Mouse (Mus musculus) intestine, postnatal 0 days (tissue): ENCODE results near the gene Pus1. TPM values are rescaled to one million over a fixed set of nuclear protein-coding genes. Genes with fewer than 3 reads are reported as not detected.
A peak's percentile ranks its signal among the peaks of the same experiment; 100 is the strongest.

ENCODE experiments used
- ATAC-seq: fragments of 200-750 bp; cut with Nextera tagmentation; 2 replicates; pipeline ENCODE4 v1.8.0; 2017; ENCODE audit warnings: mild to moderate bottlenecking, moderate TSS enrichment, moderate library complexity
- H3K27ac ChIP-seq: fragments of 300-500 bp; sonication (generic); 2 replicates; pipeline ENCODE4 v1.5.1; 2014; ENCODE audit warnings: mild to moderate bottlenecking, low read depth, low read length, moderate library complexity
- H3K27me3 ChIP-seq: fragments of 300-500 bp; sonication (generic); replicated peaks from 2 replicates; pipeline ENCODE4 v1.6.1; 2014; ENCODE audit warnings: low read length, mixed read lengths; ENCODE audit not compliant: control insufficient read depth, insufficient read depth
- H3K36me3 ChIP-seq: fragments of 300-500 bp; sonication (generic); 2 replicates; pipeline ENCODE4 v1.6.1; 2014; ENCODE audit warnings: mild to moderate bottlenecking, moderate library complexity; ENCODE audit not compliant: control insufficient read depth, insufficient read depth
- H3K4me1 ChIP-seq: fragments of 300-500 bp; sonication (generic); replicated peaks from 2 replicates; pipeline ENCODE4 v1.6.1; 2014; ENCODE audit warnings: antibody characterized with exemption, low read length, mixed read lengths; ENCODE audit not compliant: control insufficient read depth, insufficient read depth
- H3K4me2 ChIP-seq: fragments of 300-500 bp; sonication (generic); replicated peaks from 2 replicates; pipeline ENCODE4 v1.6.1; 2014; ENCODE audit warnings: low read depth, mild to moderate bottlenecking, moderate library complexity
- H3K4me3 ChIP-seq: fragments of 300-500 bp; sonication (generic); 2 replicates; pipeline ENCODE4 v1.5.1; 2014; ENCODE audit warnings: low read depth, low read length
- H3K9ac ChIP-seq: fragments of 300-500 bp; sonication (generic); 2 replicates; pipeline ENCODE4 v1.6.1; 2014; ENCODE audit warnings: mild to moderate bottlenecking, low read depth, low read length
- H3K9me3 ChIP-seq: fragments of 300-500 bp; sonication (generic); 2 replicates; pipeline ENCODE4 v1.6.1; 2016; ENCODE audit warnings: mixed run types; ENCODE audit not compliant: control insufficient read depth
- CTCF ChIP-seq: sonication (generic); IDR thresholded peaks from 2 replicates; pipeline ENCODE4 v1.5.1; 2016; ENCODE audit warnings: low read depth, mild to moderate bottlenecking, control low read depth, antibody characterized with exemption, moderate library complexity
- WGBS: fragments of 180-500 bp; shearing (Covaris S2); extraction: QIAGEN DNeasy Blood & Tissue Kit; methylation state at CpG from one replicate; pipeline ENCODE4 v1.1.7; 2014; 5-methylcytosine and 5-hydroxymethylcytosine counted together
- polyA plus RNA-seq: library from polyadenylated mRNA; unstranded; fragments of >200 nt; fragmentation: Nextera tagmentation; extraction: Ambion mirVana; gene quantifications from 2 replicates; pipeline ENCODE4 v1.2.1, GENCODE M21; 2015

Gene Pus1
- polyA plus RNA-seq, result 30.5 and 32.1 TPM in 2 replicates

GRCm38 (mm10) chr5:110779998-110780760 is at the start of gene Pus1:
TSS of gene Pus1 (minus strand) at chr5:110780659.
- Histone ChIP-seq H3K4me3 (peak within 1 kb of the TSS; percentile 75), H3K9ac (peak within 1 kb of the TSS; percentile 74), H3K9me3 (no peaks in the 10 kb centered on the region), H3K27ac (peak within 1 kb of the TSS; percentile 78), H3K36me3 (peaks cover 21% of the 10 kb centered on the region), H3K27me3 (no peaks in the 10 kb centered on the region), H3K4me2 (peak within 1 kb of the TSS; percentile 72), H3K4me1 (0 out of 2 replicates have a peak, but pooled peaks cover 3% of the 10 kb centered on the region)
- peak; percentile 90 for ATAC-seq
- WGBS, result under 1% methylated on average over 57 of the region's 57 CpGs
- TF ChIP-seq CTCF, result no peak

DNA sequence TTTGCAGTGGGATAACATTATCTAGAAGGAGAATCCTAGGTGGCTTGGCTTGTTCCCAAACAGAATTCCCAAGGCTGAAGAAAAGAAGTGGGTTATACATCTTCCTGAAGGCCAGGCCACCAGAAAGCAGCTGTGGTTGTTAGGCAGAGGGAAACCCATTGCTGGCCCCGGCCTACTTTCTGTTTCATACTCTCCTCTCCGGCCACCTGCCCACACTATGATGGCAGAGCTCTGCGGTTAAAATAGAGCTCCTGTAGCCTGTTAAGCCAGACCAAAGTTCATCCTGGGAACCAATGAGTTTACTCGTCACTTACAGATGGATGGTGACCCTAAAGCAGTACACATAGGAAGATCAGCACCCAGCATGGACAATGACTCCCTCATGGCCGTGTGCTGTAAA is 47.1 kb upstream of the Pus1 start:
- Histone ChIP-seq H3K9ac (no peak overlapping the region), H3K4me1 (no peaks in the 10 kb centered on the region; the same call in 1 of the 2 replicates), H3K9me3 (no peaks in the 10 kb centered on the region), H3K27me3 (no peaks in the 10 kb centered on the region), H3K36me3 (peaks cover 12% of the 10 kb centered on the region), H3K4me3 (no peak overlapping the region), H3K4me2 (0 out of 2 replicates have a peak overlapping the region, but pooled peaks have one; percentile 21), H3K27ac (peak overlapping the region; percentile 51)
- peak; percentile 68 for ATAC-seq
- WGBS, result 38% methylated on average over 5 of the region's 5 CpGs
- no peak for TF ChIP-seq CTCF

DNA sequence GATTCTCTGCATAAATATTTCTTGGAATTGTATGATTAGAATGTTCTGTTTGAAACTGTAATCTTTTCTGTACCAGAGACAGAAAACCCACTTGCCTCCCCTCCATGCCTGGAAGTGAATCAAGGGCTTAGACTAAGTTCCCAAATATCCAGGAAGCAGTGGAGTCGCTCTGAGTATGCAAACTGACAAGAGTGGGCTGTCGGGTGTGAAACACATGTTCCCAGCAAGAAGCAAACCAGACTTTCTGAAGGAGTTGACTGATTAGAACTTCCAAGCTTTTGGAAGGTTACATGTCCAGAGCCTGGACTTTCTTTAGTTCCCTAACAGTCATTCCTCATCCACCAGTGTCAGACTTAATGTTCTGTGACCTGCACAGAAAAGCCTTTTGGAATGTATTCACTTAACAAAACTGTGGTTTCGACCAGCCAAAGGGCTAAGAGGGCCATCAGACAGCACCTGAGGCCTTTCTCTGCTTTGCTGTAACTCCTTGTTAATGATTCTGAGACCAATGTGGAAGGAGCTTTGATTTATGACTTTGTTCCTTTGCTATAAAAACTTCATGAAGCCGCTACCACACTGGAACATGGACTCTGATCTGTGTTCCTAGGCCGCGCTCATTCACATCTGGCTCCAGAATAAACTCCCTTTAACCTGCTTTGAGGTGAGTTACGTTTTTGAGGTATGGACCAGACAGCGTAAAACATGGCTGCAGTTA is 46.5 kb upstream of the Pus1 start:
- Histone ChIP-seq H3K27me3 (no peaks in the 10 kb centered on the region), H3K9me3 (no peaks in the 10 kb centered on the region), H3K9ac (no peak overlapping the region), H3K4me1 (no peaks in the 10 kb centered on the region; the same call in 1 of the 2 replicates), H3K27ac (peak overlapping the region; percentile 51), H3K4me2 (no peak overlapping the region), H3K36me3 (peaks cover 7% of the 10 kb centered on the region), H3K4me3 (no peak overlapping the region)
- TF ChIP-seq CTCF, result no peak
- peak; percentile 87 for ATAC-seq
- 34% methylated on average over 8 of the region's 8 CpGs for WGBS

- 57% methylated on average over 4 of the region's 4 CpGs for WGBS
- peak; percentile 40 for ATAC-seq
- H3K36me3 ChIP-seq, result no peaks in the 10 kb centered on the region
- H3K9me3 ChIP-seq, result no peaks in the 10 kb centered on the region
- no peak for TF ChIP-seq CTCF
- no peaks in the 10 kb centered on the region; the same call in 1 of the 2 replicates for H3K4me1 ChIP-seq
- no peak overlapping the region for H3K4me3 ChIP-seq
- no peak overlapping the region for H3K9ac ChIP-seq
- no peaks in the 10 kb centered on the region for H3K27me3 ChIP-seq
- no peak overlapping the region for H3K4me2 ChIP-seq
- no peak overlapping the region for H3K27ac ChIP-seq
These were observed 44.0 kb upstream of the Pus1 start for GRCm38 (mm10) chr5:110824421-110824820.

GRCm38 (mm10) chr5:110809667-110810325 is 29.3 kb upstream of the Pus1 start, which contains the start of gene Ulk1:
TSS of gene Ulk1 (minus strand) at chr5:110810097.
- peak; percentile 90 for ATAC-seq
- Histone ChIP-seq H3K27me3 (no peaks in the 10 kb centered on the region), H3K9ac (peak within 1 kb of the TSS; percentile 85), H3K9me3 (no peaks in the 10 kb centered on the region), H3K4me2 (peak within 1 kb of the TSS; percentile 97), H3K36me3 (peaks cover 3% of the 10 kb centered on the region; the same call in 1 of the 2 replicates), H3K4me1 (peaks cover 4% of the 10 kb centered on the region), H3K4me3 (peak within 1 kb of the TSS; percentile 77), H3K27ac (peak within 1 kb of the TSS; percentile 86)
- under 1% methylated on average over 77 of the region's 80 CpGs for WGBS
- TF ChIP-seq CTCF, result no peak
